Mouse (Mus musculus): ENCODE results near the gene Igf2. TPM values are rescaled to one million over a fixed set of nuclear protein-coding genes. Genes with fewer than 3 reads are reported as not detected.

The Igf2 gene
- polyA plus RNA-seq, 1 experiment = 4,944 TPM

- Histone ChIP-seq H3K27ac (ENCODE audit: insufficient read depth, low read length) (no peak overlapping the region), H3K4me1 (ENCODE audit: control insufficient read depth, insufficient read depth, low read length) (no peaks in the 10 kb centered on the region; the same call in 1 of the 2 replicates), H3K4me3 (ENCODE audit: insufficient read depth, low read length) (no peak overlapping the region)
- no peak for TF ChIP-seq POLR2A (IDR thresholded peaks at IDR 0.05; ENCODE audit: low read depth, low read length)
- no peak for TF ChIP-seq CTCF (IDR thresholded peaks at IDR 0.05; ENCODE audit: borderline replicate concordance, insufficient read depth, low read length)
These were observed 19.9 kb downstream of the Igf2 start for GRCm38 (mm10) chr7:142646676-142647075.

- H3K4me3 ChIP-seq (ENCODE audit: insufficient read depth, low read length) = no peak overlapping the region
- no peaks in the 10 kb centered on the region; the same call in 1 of the 2 replicates for H3K4me1 ChIP-seq (ENCODE audit: control insufficient read depth, insufficient read depth, low read length)
- TF ChIP-seq CTCF (IDR thresholded peaks at IDR 0.05; ENCODE audit: borderline replicate concordance, insufficient read depth, low read length) (no peak), POLR2A (IDR thresholded peaks at IDR 0.05; ENCODE audit: low read depth, low read length) (no peak)
- no peak overlapping the region for H3K27ac ChIP-seq (ENCODE audit: insufficient read depth, low read length)
These were observed 21.6 kb downstream of the Igf2 start for GRCm38 (mm10) chr7:142645045-142645444.

DNA sequence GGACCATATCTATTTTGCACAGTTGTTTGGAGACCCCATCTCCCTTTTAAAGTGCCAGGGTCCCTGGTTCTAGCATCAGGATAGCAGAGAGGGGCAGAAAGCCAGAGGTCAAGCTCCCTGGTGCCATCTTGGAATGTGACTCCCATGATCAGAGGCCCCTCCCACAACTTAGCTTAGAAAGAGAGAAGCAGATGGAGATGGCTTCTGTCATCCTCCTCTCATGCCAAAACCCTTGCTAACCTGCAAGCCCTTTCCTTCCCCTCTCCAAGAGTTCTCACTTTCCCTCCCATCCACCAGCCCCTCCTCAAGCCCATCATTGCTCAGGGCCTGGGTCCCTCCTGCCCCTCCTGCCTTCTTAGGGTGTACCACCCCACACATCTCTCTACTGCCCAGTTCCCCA is 30.4 kb downstream of the Igf2 start:
- Histone ChIP-seq H3K4me1 (ENCODE audit: control insufficient read depth, insufficient read depth, low read length) (no peaks in the 10 kb centered on the region), H3K4me3 (ENCODE audit: insufficient read depth, low read length) (no peak overlapping the region), H3K27ac (ENCODE audit: insufficient read depth, low read length) (no peak overlapping the region)
- no peak for TF ChIP-seq POLR2A (IDR thresholded peaks at IDR 0.05; ENCODE audit: low read depth, low read length)
- TF ChIP-seq CTCF (IDR thresholded peaks at IDR 0.05; ENCODE audit: borderline replicate concordance, insufficient read depth, low read length) = no peak

DNA sequence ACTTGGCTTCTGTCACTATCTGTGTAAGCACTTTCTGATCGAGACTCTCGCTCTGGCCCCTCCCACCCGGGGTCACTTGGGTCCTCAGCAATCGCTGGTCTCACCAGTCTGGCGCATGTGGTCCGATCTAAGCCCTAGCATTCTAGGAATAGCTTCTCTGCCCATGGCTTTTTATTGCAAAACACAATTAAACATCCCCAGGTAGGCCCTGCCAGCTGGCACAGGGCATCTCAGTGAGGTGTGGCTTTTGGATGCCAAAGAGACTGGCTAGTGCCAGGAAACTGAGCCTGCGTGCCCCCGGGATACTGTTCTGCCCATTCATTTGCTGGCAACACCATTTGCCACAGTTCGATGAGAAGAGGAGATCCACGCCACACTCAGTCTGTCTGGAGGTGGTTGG is 35.9 kb downstream of the Igf2 start:
- no peak overlapping the region for H3K27ac ChIP-seq (ENCODE audit: insufficient read depth, low read length)
- no peaks in the 10 kb centered on the region for H3K4me1 ChIP-seq (ENCODE audit: control insufficient read depth, insufficient read depth, low read length)
- TF ChIP-seq CTCF (IDR thresholded peaks at IDR 0.05; ENCODE audit: borderline replicate concordance, insufficient read depth, low read length) (no peak), POLR2A (IDR thresholded peaks at IDR 0.05; ENCODE audit: low read depth, low read length) (no peak)
- H3K4me3 ChIP-seq (ENCODE audit: insufficient read depth, low read length) = no peak overlapping the region

- TF ChIP-seq POLR2A (IDR thresholded peaks at IDR 0.05; ENCODE audit: low read depth, low read length) (no peak), CTCF (IDR thresholded peaks at IDR 0.05; ENCODE audit: borderline replicate concordance, insufficient read depth, low read length) (no peak)
- Histone ChIP-seq H3K4me3 (ENCODE audit: insufficient read depth, low read length) (no peak overlapping the region), H3K27ac (ENCODE audit: insufficient read depth, low read length) (no peak overlapping the region), H3K4me1 (ENCODE audit: control insufficient read depth, insufficient read depth, low read length) (no peaks in the 10 kb centered on the region)
These were observed 36.8 kb downstream of the Igf2 start for GRCm38 (mm10) chr7:142629806-142630205.

DNA sequence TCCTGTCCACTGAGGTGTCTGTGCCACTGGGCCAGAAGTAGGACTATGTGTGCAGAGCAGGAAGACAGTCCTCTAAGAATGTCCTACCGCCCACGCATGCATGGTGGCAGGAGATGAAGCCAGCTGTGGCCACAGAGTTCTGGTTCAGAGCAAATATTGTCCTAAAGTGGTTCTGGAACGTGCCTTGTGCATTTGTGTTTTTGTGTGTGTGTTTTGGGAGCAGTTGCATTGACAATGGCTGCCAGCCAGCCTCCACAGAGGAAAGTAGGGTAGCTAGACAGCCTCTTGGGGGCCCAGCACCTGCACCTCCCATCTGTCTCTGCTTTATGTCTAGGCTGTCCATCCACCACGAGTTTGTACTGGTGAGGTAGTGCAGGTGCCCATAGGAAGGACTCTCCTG is 44.4 kb downstream of the Igf2 start:
- H3K4me3 ChIP-seq (ENCODE audit: insufficient read depth, low read length) = no peak overlapping the region
- TF ChIP-seq CTCF (IDR thresholded peaks at IDR 0.05; ENCODE audit: borderline replicate concordance, insufficient read depth, low read length) = no peak
- TF ChIP-seq POLR2A (IDR thresholded peaks at IDR 0.05; ENCODE audit: low read depth, low read length) = no peak
- no peak overlapping the region for H3K27ac ChIP-seq (ENCODE audit: insufficient read depth, low read length)
- no peaks in the 10 kb centered on the region for H3K4me1 ChIP-seq (ENCODE audit: control insufficient read depth, insufficient read depth, low read length)

DNA sequence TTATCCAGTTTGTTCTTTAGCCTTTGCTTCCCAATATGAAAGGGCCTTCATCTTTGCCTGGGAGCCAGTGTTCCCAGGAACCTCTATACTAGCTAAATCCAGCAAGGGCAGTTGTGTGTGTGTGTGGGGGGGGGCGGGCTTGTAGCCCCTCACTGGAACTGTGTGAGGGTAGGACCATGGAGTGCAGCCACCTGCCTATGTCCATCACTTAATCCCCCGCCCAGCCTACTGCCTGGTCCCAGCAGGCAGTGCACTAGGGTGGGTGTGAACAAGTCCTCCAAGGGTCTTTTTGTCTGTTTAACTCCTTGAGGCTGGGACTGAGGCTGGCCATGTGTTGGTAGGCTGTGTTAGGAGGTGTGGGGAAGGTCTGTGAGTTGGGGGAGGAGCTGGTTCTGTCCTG is 53.5 kb downstream of the Igf2 start:
- TF ChIP-seq POLR2A (IDR thresholded peaks at IDR 0.05; ENCODE audit: low read depth, low read length) (no peak), CTCF (IDR thresholded peaks at IDR 0.05; ENCODE audit: borderline replicate concordance, insufficient read depth, low read length) (no peak)
- no peaks in the 10 kb centered on the region for H3K4me1 ChIP-seq (ENCODE audit: control insufficient read depth, insufficient read depth, low read length)
- no peak overlapping the region for H3K27ac ChIP-seq (ENCODE audit: insufficient read depth, low read length)
- no peak overlapping the region for H3K4me3 ChIP-seq (ENCODE audit: insufficient read depth, low read length)

DNA sequence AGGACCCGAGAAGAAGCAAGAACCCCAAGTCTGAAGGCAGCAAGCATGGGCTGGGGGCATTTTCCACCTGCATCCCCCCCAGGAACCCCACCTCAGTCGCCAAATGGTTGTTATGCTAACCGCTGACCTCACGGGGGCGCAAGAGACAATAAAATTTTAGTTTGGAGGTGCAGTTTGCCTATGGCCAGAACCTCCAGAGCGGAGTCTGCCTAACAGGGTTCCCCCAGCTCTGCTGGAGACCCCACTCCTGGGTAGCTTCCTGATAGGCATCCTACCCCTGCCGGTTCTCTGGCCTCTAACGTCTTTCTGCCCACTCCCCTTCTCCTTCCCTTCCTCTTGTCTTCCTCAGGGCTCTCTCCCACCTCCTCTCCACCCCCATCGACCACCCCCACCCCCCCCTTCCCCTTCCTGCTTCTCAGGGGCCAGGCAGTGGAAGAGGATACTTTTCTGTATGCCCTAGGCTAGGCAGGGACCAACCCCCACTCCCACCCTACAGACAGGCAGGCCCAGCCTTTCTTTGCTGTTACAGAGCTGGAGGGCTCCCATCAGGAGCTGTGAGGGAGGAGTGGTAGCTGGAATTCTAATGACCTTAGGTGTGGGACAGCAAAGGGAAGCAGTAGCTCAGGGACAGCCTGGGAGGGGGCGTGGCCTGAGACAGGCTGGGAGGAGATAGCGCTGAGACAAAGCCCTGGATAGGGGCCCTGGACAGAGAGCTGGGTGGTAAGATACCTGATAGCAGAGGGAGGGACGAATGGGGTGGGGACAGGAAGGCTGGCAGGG is 55.8 kb downstream of the Igf2 start:
- H3K4me1 ChIP-seq (ENCODE audit: control insufficient read depth, insufficient read depth, low read length) = no peaks in the 10 kb centered on the region
- H3K27ac ChIP-seq (ENCODE audit: insufficient read depth, low read length) = no peak overlapping the region
- no peak overlapping the region for H3K4me3 ChIP-seq (ENCODE audit: insufficient read depth, low read length)
- TF ChIP-seq CTCF (IDR thresholded peaks at IDR 0.05; ENCODE audit: borderline replicate concordance, insufficient read depth, low read length) (no peak), POLR2A (IDR thresholded peaks at IDR 0.05; ENCODE audit: low read depth, low read length) (no peak)

DNA sequence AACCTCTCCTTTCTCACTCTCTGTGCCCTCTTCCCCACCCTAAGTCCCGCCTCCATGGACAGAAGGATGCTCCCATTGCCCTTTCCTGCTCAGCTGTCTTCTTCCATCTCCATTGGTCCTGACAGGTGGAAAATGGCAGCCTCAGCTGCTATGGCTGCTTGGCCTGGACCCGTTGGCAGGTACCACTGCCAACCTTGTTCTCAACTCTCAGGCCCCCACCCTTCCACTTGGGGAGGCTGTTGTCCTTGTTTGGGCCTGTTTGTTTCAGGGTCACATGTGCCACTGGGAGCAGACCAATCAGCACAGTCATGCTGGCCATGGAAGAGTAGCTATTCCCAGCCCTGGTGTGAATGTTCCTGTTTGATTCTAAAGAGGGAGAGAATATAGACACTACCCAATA is 65.7 kb downstream of the Igf2 start:
- Histone ChIP-seq H3K27ac (ENCODE audit: insufficient read depth, low read length) (no peak overlapping the region), H3K4me1 (ENCODE audit: control insufficient read depth, insufficient read depth, low read length) (no peaks in the 10 kb centered on the region), H3K4me3 (ENCODE audit: insufficient read depth, low read length) (no peak overlapping the region)
- TF ChIP-seq CTCF (IDR thresholded peaks at IDR 0.05; ENCODE audit: borderline replicate concordance, insufficient read depth, low read length) (no peak), POLR2A (IDR thresholded peaks at IDR 0.05; ENCODE audit: low read depth, low read length) (no peak)

Other genes with a start within 250 kb of the Igf2 start
- gene Syt8, start 232.0 kb downstream of the Igf2 start, polyA plus RNA-seq (2011; ENCODE audit: insufficient read length, low read depth, missing spikeins) = 1.3 and 2.4 TPM in 2 replicates
- gene Tnni2, start 225.0 kb downstream of the Igf2 start, polyA plus RNA-seq (2011; ENCODE audit: insufficient read length, low read depth, missing spikeins) = 1.1 TPM in 1 of 2 replicates, not detected in the other
- gene Lsp1, start 206.0 kb downstream of the Igf2 start, polyA plus RNA-seq (2011; ENCODE audit: insufficient read length, low read depth, missing spikeins) = 114 and 159 TPM in 2 replicates
- 1.4 TPM in 2 replicates for gene Tnnt3, start 168.0 kb downstream of the Igf2 start, polyA plus RNA-seq (2011; ENCODE audit: insufficient read length, low read depth, missing spikeins)
- 8.2 and 10.6 TPM in 2 replicates for gene Mrpl23, start 134.1 kb downstream of the Igf2 start, polyA plus RNA-seq (2011; ENCODE audit: insufficient read length, low read depth, missing spikeins)
- gene Gm49394, start 3.1 kb upstream of the Igf2 start, polyA plus RNA-seq (2011; ENCODE audit: insufficient read length, low read depth, missing spikeins) = 0.45 and 0.93 TPM in 2 replicates
- gene Ins2, start 76.6 kb upstream of the Igf2 start, polyA plus RNA-seq (2011; ENCODE audit: insufficient read length, low read depth, missing spikeins) = not detected in 2 replicates